Mouse (Mus musculus) olfactory bulb, adult 2 months (tissue): ENCODE results near the gene Trio. TPM values are rescaled to one million over a fixed set of nuclear protein-coding genes. Genes with fewer than 3 reads are reported as not detected.

Source experiments
- H3K27ac ChIP-seq: fragments of 200-500 bp; 2 replicates; pipeline ENCODE4 v1.5.1; 2012; ENCODE audit warnings: low read depth, low read length; ENCODE audit not compliant: insufficient read depth
- H3K4me1 ChIP-seq: fragments of 200-500 bp; 2 replicates; pipeline ENCODE4 v1.6.1; 2012; ENCODE audit warnings: low read length; ENCODE audit not compliant: control insufficient read depth, insufficient read depth
- H3K4me3 ChIP-seq: fragments of 200-500 bp; 2 replicates; pipeline ENCODE4 v1.5.1; 2012; ENCODE audit warnings: mild to moderate bottlenecking, low read depth, low read length, moderate library complexity; ENCODE audit not compliant: insufficient read depth
- CTCF ChIP-seq: fragments of 200-500 bp; IDR thresholded peaks from 2 replicates; pipeline ENCODE4 v1.5.1; 2012; ENCODE audit warnings: low read depth, mild to moderate bottlenecking, low read length, moderate library complexity; ENCODE audit not compliant: insufficient read depth
- POLR2A ChIP-seq: fragments of 200-500 bp; IDR thresholded peaks from 2 replicates; pipeline ENCODE4 v1.6.1; 2012; ENCODE audit warnings: mild to moderate bottlenecking, low read depth, low read length, moderate library complexity; ENCODE audit not compliant: insufficient read depth
- WGBS: fragments of 180-500 bp; shearing (Covaris S2); methylation state at CpG from one replicate; pipeline ENCODE4 v1.1.7; 2018; 5-methylcytosine and 5-hydroxymethylcytosine counted together
- polyA plus RNA-seq: library from polyadenylated mRNA; stranded (reverse); fragments of >200 nt; gene quantifications from 2 replicates; pipeline ENCODE4 v1.2.4, GENCODE M21; 2012; ENCODE audit warnings: low replicate concordance; ENCODE audit not compliant: missing spikeins, insufficient read depth, insufficient read length

Gene Trio
- polyA plus RNA-seq, 1 experiment, result 76.4 TPM

DNA sequence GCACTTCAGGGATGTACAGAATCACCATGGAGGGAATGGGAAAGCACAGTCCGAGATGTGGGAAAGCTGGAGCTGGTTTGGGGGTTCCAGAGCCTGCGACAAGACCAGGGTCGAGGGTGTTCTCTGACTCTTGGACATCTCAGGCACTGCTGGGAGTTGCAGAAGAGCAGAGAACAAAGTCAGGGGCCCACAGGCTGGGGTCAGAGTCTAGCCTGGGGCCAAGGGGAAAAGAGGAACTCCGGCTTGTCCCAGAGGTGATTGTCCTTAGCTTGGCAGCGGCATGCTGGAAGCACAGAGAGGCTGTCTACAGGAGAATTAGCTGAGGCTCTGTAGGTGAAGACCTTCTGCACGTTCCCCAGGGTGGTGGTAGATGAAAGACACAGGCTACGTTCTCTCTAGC lies 307.0 kb downstream of the Trio start:
- no peak overlapping the region for H3K27ac ChIP-seq
- 93% methylated on average over 7 of the region's 7 CpGs for WGBS
- TF ChIP-seq CTCF (no peak), POLR2A (no peak)
- no peaks in the 10 kb centered on the region for H3K4me1 ChIP-seq
- H3K4me3 ChIP-seq, result no peak overlapping the region

DNA sequence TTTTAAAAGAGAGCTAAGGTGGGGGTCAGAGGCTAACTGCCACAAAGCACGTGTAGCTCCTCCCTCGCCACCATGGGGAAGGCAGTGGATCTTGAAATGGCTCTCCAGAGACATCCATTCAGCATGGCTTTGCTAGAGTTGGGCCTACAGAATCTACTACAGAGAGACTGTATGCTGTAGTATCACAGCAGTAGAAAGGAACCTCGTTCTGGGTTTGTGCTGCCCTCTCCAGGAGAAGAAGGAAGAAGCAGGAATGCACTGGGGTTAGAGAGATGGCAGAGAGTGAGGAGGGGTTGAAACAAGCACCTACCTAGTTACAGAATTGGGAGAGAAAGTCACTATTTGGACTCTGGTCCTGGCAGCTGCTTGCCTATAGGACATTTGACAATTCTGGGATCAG lies 310.3 kb downstream of the Trio start:
- WGBS, result 45% methylated on average over 3 of the region's 3 CpGs
- Histone ChIP-seq H3K4me1 (no peaks in the 10 kb centered on the region), H3K4me3 (no peak overlapping the region), H3K27ac (no peak overlapping the region)
- no peak for TF ChIP-seq CTCF
- TF ChIP-seq POLR2A, result no peak

DNA sequence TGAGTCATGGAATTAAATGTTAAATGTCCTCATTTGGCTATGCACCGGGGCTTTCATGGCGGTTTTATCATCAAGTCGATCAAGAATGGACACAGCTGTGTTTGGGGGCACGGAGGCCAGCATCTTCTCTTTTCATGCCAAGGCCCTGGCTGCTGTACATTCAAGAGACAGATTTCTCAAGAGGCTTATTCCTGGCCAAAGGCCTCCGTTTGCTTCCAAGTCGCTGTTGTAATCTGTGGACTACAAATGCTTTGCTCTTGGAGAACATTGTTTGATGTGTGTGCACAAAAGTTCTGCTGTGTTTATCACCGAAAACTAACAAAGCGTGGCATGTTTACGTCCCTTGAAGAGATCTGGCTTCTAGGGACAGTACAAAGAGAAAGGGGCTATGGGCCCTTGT lies 314.9 kb downstream of the Trio start:
- TF ChIP-seq CTCF (no peak), POLR2A (no peak)
- Histone ChIP-seq H3K4me3 (no peak overlapping the region), H3K4me1 (no peaks in the 10 kb centered on the region), H3K27ac (no peak overlapping the region)
- 65% methylated on average over 9 of the region's 9 CpGs for WGBS

DNA sequence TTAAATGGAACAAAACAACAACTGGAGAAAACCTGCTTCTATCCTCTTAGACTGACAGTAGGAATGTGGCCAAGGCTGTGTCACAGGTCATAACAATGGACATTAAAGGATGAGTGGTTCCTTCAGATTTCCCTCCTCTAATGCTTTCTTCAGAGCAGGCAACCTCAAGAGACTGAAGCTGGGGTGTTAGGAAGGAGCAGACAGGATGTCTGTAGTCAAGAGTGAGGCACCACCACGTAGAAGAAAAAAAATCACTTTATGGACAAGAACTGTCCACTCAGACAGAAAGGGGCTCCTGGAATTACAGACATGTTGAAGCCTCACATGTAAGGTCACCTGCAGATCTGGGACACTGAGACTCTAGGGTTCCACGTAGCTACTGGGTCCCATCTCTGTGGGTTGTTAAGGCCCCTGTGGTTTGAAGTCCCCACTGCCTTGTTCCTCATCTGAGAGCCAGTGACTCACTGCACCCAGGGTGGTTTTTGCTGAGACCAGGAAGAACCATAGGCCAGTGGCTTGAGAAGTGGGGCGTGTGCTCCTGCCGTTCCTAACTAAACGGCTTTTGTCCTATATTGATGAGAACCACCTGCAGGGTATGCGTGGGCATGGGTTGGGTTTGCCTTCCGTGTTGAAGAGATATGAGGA lies 316.6 kb downstream of the Trio start:
- H3K4me3 ChIP-seq, result no peak overlapping the region
- no peak for TF ChIP-seq CTCF
- no peak for TF ChIP-seq POLR2A
- H3K27ac ChIP-seq, result no peak overlapping the region
- 94% methylated on average over 7 of the region's 7 CpGs for WGBS
- no peaks in the 10 kb centered on the region for H3K4me1 ChIP-seq

DNA sequence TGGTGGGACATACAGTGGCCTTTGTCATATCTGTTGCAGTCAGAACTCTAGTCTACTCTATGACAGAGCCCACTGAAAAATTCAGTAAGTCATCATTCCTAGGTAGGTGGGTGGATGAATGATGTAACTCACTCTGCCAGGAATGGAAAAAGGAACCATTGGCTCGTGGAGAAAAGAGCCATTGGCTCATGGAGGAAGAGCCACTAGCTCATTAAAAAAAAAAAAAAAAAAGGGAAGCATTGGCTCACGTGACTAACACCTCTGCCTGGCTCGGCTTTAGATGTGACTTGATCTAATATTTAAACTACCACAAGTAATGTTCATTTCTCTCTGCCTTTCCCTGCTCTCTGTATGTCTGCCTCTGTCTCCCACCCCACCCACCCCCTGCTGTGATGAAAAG lies 317.1 kb downstream of the Trio start:
- Histone ChIP-seq H3K27ac (no peak overlapping the region), H3K4me3 (no peak overlapping the region), H3K4me1 (no peaks in the 10 kb centered on the region)
- TF ChIP-seq CTCF, result no peak
- no peak for TF ChIP-seq POLR2A
- WGBS, result 63% methylated on average over 3 of the region's 3 CpGs

DNA sequence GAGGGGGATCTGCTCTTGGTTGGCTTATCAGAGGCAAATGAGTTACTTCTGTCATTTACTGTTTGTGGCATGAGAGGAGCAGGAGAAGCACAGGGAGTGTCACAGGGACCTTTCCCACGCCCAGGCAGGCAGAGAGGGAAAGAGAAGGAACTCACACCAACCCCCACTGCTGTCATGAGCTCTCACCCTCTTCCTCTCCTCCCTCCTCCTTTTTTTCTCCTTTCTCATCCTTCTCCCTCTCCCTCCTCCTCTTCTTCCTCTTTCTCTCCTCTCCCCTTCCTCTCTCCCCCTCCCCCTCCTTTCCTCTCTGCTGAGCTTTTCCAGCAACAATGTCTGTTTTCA lies 322.7 kb downstream of the Trio start:
- Histone ChIP-seq H3K4me1 (peaks cover 9% of the 10 kb centered on the region), H3K27ac (no peak overlapping the region), H3K4me3 (no peak overlapping the region)
- no peak for TF ChIP-seq POLR2A
- TF ChIP-seq CTCF, result no peak
- 60% methylated on average over 1 of the region's 1 CpGs for WGBS

DNA sequence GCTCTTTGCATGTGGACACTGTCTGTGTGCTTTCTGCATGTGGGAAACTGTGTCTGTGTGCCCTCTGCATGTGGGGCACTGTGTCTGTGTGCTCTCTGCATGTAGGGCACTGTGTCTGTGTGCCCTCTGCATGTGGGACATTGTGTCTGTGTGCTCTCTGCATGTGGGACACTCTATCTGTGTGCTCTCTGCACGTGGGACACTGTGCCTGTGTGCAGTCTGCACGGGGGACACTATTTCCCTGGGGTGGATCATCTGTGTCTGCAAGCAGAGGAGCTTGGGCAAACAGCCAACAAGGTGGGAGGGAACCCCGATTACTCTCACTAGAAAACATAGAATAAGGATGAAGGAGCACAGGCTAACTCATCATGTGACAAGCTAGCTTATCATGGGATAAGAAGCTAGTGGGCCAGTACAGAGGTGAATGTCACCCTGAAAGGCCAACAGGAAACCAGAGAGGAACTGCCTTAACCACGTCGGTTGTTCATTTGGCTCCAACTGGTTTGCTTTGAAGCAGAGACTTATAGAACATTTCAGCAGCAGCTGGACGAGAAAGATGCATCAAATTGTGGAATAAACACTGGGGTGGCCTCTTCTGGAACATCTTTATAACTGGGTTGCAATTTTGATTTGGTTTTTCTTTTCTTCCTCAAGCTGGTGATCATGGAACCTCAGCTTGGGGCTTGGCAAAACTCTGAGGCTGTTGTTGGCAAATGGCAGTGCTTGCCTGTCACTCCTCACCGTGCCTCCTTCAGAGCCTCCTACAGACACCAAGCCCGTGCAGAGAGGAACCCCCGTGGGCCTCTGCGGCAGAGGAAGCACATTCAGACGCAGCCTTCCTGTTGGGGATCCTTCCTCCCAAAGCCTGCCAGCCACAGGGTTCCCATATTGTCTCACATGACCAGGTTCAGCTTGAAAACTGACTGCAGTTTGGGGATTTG lies 323.3 kb downstream of the Trio start:
- H3K4me3 ChIP-seq, result no peak overlapping the region
- H3K4me1 ChIP-seq, result peaks cover 9% of the 10 kb centered on the region
- WGBS, result 20% methylated on average over 11 of the region's 11 CpGs
- no peak overlapping the region for H3K27ac ChIP-seq
- TF ChIP-seq CTCF (no peak), POLR2A (no peak)

DNA sequence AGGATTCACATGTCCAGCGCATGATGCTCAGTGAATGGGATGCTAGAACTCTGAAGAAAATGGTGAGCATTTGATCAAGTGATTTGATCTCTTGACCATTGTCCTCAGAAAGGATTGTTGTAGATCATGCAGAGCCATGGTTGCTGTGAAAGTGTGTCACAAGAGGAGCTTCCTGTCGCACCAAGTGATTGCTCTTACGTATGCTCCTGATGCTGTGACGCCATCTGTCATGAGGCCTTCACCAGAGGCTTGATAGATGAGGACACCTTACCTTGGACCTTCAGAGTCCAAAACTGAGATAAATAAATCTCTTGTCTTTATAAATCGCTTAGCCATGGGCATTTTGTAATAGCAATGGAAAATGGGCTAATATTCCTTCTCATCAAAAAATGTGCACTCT lies 328.0 kb downstream of the Trio start:
- no peak for TF ChIP-seq POLR2A
- 95% methylated on average over 5 of the region's 5 CpGs for WGBS
- Histone ChIP-seq H3K4me1 (peaks cover 2% of the 10 kb centered on the region), H3K27ac (no peak overlapping the region), H3K4me3 (no peak overlapping the region)

DNA sequence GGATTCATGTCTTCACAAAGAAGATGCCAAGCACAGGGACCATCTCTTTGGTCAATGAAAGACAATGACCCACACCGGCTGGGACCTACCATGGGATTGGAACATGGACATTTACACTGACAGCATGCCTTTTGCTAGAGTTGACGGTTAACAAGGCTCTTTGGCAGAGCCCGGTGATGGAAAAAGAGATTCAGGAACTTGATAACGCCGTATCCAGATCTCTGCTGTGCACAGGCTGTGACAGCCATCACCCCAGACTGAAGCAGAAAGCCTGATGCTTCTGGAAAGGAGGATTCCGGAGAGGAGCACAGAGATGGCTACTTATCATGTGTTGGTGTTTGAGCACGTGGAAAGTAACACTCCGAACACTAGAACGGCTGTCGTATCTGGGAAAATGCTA lies 332.4 kb downstream of the Trio start:
- no peak overlapping the region for H3K27ac ChIP-seq
- no peak overlapping the region for H3K4me3 ChIP-seq
- 94% methylated on average over 10 of the region's 10 CpGs for WGBS
- TF ChIP-seq POLR2A, result no peak
- no peak for TF ChIP-seq CTCF
- H3K4me1 ChIP-seq, result no peaks in the 10 kb centered on the region

DNA sequence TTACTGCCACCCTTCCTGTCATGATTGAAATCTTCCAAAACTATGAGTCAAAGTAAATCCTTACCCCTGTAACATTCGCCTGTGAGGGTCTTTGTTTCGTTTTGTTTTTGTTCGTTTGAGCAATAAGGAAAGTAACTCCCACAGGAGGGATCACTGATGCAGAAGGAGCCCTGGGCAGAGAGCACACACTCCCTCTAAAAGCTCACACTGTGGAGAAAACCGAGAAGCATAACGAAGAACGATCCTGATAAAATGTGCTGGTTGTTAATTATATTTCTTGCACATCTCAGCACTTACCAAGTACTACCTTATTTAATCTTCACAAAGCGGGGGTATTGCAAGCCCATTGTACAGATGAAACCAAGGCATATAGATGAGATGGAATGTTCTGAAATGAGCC lies 333.5 kb downstream of the Trio start:
- Histone ChIP-seq H3K4me3 (no peak overlapping the region), H3K4me1 (no peaks in the 10 kb centered on the region), H3K27ac (no peak overlapping the region)
- WGBS, result 47% methylated on average over 7 of the region's 7 CpGs
- TF ChIP-seq CTCF (no peak), POLR2A (no peak)
